Mouse (Mus musculus) neural tube, embryonic 15.5 days (tissue): ENCODE measurements around the gene H60b. TPM values are rescaled to one million over a fixed set of nuclear protein-coding genes. Genes with fewer than 3 reads are reported as not detected.
"Not testable (repeated sequence)": the region's sequence is repeated elsewhere in the genome, so short reads cannot be mapped to it uniquely, and the experiment has no call there.

Experiments
- ATAC-seq: fragments of 200-750 bp; cut with Nextera tagmentation; 2 replicates; pipeline ENCODE4 v1.8.0; 2017; ENCODE audit warnings: mild to moderate bottlenecking, moderate TSS enrichment, moderate library complexity; ENCODE audit not compliant: low FRiP score
- H3K27ac ChIP-seq: fragments of 300-500 bp; sonication (generic); replicated peaks from 2 replicates; pipeline ENCODE4 v1.5.1; 2015; ENCODE audit warnings: mild to moderate bottlenecking, inconsistent platforms
- H3K27me3 ChIP-seq: fragments of 300-500 bp; sonication (generic); replicated peaks from 2 replicates; pipeline ENCODE4 v1.6.1; 2015; ENCODE audit warnings: inconsistent platforms
- H3K36me3 ChIP-seq: fragments of 300-500 bp; sonication (generic); 2 replicates; pipeline ENCODE4 v1.6.1; 2015; ENCODE audit warnings: inconsistent platforms
- H3K4me1 ChIP-seq: fragments of 300-500 bp; sonication (generic); 2 replicates; pipeline ENCODE4 v1.6.1; 2015; ENCODE audit warnings: inconsistent platforms
- H3K4me2 ChIP-seq: fragments of 300-500 bp; sonication (generic); 2 replicates; pipeline ENCODE4 v1.6.1; 2015; ENCODE audit warnings: inconsistent platforms, mild to moderate bottlenecking, moderate library complexity
- H3K4me3 ChIP-seq: fragments of 300-500 bp; sonication (generic); replicated peaks from 2 replicates; pipeline ENCODE4 v1.5.1; 2015; ENCODE audit warnings: mild to moderate bottlenecking, inconsistent platforms
- H3K9ac ChIP-seq: fragments of 300-500 bp; sonication (generic); replicated peaks from 2 replicates; pipeline ENCODE4 v1.6.1; 2015; ENCODE audit warnings: mild to moderate bottlenecking, inconsistent platforms
- H3K9me3 ChIP-seq: fragments of 300-500 bp; sonication (generic); replicated peaks from 2 replicates; pipeline ENCODE4 v1.6.1; 2016; ENCODE audit warnings: inconsistent platforms
- WGBS: fragments of 180-500 bp; shearing (Covaris S2); methylation state at CpG from one replicate; pipeline ENCODE4 v1.1.7; 2015; ENCODE audit warnings: mixed read lengths; 5-methylcytosine and 5-hydroxymethylcytosine counted together
- polyA plus RNA-seq: library from polyadenylated mRNA; unstranded; fragments of >200 nt; fragmentation: Nextera tagmentation; extraction: Ambion mirVana; gene quantifications from 2 replicates; pipeline ENCODE4 v1.2.1, GENCODE M21; 2015

Gene H60b
- polyA plus RNA-seq, 1 experiment from 2014 or later: 0.23 TPM

GRCm38 (mm10) chr10:22172431-22173334 is 14.3 kb downstream of the H60b start:
- not testable (repeated sequence) for H3K9me3 ChIP-seq, H3K9ac ChIP-seq, H3K27me3 ChIP-seq, H3K36me3 ChIP-seq, H3K27ac ChIP-seq, ATAC-seq, H3K4me1 ChIP-seq, H3K4me3 ChIP-seq
- H3K4me2 ChIP-seq: peak overlapping the region; percentile 27; the same call in 1 of the 2 replicates
- WGBS: 85% methylated on average over 4 of the region's 5 CpGs

DNA sequence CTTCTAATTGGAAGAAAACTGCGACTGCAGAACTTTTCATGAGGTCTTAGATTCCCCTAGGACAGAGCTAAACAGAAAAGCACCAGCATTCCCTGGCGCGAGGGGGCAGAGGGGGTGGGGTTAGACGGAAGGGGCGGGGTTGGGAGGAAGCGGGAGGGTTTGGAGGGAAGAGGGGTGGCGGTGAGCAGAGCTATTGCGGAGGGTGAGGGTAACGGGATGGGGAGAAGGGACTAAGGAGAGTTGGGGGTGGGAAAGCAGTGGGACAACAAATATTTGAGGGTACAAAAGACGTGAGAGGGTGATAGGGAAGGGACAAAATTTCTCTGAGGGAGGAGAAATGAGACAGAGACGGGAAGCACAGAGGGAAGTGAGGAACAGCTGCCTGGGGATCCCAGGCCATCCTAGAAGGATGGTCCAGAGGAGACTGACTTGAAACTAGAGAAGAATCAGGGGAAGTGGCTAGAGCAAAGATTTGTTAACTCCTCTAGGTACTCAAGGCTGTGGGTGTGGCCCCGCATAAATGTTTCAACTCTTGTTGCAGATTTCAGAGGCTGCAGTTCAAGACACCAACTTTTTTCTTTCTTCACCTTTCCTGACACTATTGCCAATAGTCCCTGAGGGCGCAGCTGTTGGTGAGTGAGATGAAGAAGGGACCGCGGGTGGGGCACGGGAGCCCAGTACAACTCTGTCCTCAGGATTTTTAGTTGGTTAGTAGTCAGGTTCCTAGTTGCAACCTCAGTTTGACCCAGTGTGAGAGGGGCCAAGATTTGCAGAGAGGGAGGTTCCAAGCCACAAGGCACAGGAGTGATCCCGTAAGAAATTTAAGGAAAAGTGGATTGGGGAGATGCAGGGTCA is 15.2 kb downstream of the H60b start:
- H3K9ac ChIP-seq, H3K27me3 ChIP-seq, H3K9me3 ChIP-seq, H3K27ac ChIP-seq, H3K4me1 ChIP-seq, H3K36me3 ChIP-seq, H3K4me3 ChIP-seq, ATAC-seq: not testable (repeated sequence)
- 15% methylated on average over 12 of the region's 17 CpGs for WGBS
- peak overlapping the region; percentile 27; the same call in 1 of the 2 replicates for H3K4me2 ChIP-seq

- not testable (repeated sequence) for H3K27me3 ChIP-seq, ATAC-seq, H3K4me2 ChIP-seq, H3K36me3 ChIP-seq, H3K4me3 ChIP-seq, H3K9me3 ChIP-seq, H3K27ac ChIP-seq, H3K9ac ChIP-seq, H3K4me1 ChIP-seq
- 74% methylated on average over 2 of the region's 2 CpGs for WGBS
Observed at GRCm38 (mm10) chr10:22174190-22174487, 15.8 kb downstream of the H60b start.

DNA sequence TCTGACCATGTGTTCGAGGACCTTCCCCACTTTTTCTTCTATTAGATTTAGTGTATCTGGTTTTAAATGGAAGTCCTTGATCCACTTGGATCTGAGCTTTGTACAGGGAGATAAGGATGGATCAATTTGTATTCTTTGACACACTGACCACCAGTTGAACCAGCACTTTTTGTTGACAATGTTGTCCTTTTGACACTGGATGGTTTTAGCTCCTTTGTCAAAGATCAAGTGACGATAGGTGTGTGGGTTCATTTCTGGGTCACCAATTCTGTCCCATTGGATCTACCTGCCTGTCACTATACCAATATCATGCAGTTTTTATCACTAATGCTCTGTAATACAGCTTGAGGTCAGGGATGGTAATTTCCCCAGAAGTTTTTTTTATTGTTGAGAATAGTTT is 18.1 kb downstream of the H60b start:
- H3K27ac ChIP-seq, ATAC-seq, H3K36me3 ChIP-seq, H3K9me3 ChIP-seq, H3K27me3 ChIP-seq, H3K4me2 ChIP-seq, H3K4me3 ChIP-seq, H3K9ac ChIP-seq, H3K4me1 ChIP-seq: not testable (repeated sequence)
- WGBS: 92% methylated on average over 2 of the region's 2 CpGs

DNA sequence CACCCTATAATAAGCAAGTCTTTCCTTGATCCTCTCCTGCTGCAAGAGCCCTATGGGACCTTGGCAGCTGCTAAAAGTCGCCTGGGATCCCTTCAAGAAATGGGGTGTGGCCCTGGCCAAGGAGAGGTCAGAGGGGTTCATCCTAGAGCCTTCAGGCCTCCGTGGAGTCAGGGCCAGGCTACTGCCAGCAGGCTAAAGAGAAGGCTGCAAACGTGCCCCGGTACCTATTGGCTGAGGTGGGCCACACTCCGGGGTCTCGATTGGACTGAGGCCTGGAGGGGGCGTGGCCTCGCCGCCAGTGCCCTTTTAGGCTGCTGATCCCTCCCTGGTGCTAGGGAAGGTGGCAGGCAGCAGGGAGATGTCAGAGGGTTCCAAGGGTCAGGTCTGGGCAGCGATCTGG is 32.6 kb downstream of the H60b start:
- not testable (repeated sequence) for H3K27ac ChIP-seq, H3K4me1 ChIP-seq, H3K4me3 ChIP-seq, H3K27me3 ChIP-seq, H3K9ac ChIP-seq, H3K36me3 ChIP-seq, H3K9me3 ChIP-seq
- ATAC-seq: peak; percentile 76
- peak overlapping the region; percentile 41 for H3K4me2 ChIP-seq
- WGBS: 4% methylated on average over 6 of the region's 10 CpGs

GRCm38 (mm10) chr10:22201352-22201751 is 43.0 kb downstream of the H60b start:
- not testable (repeated sequence) for H3K4me3 ChIP-seq, H3K9ac ChIP-seq, ATAC-seq, H3K27ac ChIP-seq, H3K36me3 ChIP-seq, H3K9me3 ChIP-seq, H3K4me2 ChIP-seq, H3K27me3 ChIP-seq, H3K4me1 ChIP-seq
- no CpG with 5 or more reads among the region's 3 CpGs for WGBS

DNA sequence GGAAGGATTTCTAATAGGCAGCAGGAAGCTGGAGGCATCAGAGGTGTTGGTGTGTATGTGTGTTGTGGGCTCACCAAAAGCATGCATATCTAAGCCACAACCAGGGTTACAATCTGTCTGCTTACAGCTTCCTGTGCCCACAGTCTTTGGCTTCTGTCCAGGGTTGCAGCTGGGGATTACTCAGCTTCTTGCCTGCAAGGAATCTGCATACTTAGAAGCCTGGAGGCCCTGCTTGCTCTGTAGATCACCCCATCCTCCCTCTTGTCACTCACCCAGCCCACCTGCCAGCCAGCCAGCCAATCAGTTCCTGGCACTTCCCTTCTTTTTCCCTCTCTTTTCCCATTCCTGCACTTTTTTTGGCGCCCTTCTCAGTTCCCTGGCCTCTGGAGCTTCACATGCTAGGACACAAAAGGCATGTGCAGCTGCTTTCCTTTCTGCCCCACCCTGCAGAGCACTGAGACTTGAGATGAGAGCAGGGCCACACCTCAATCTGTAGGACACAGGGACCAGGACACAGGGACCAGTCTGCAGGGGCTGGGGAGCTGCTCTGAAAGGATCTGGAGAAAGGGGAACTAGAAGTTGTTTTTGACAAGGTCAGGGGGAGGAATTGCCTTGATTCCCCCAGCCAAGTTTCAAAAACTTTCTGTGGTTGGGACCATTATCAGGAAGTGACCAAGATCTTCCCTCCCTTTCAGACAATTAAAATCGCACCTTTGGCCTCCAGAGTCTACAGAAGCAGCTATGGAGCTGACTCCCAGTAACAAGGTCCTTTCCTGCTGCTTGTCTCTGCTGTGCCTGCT is 44.6 kb downstream of the H60b start:
- H3K36me3 ChIP-seq, ATAC-seq, H3K4me3 ChIP-seq, H3K27me3 ChIP-seq, H3K27ac ChIP-seq, H3K9ac ChIP-seq, H3K9me3 ChIP-seq, H3K4me2 ChIP-seq, H3K4me1 ChIP-seq: not testable (repeated sequence)
- WGBS: no CpG with 5 or more reads among the region's 2 CpGs

GRCm38 (mm10) chr10:22206443-22206842 is 48.1 kb downstream of the H60b start:
- not testable (repeated sequence) for H3K27me3 ChIP-seq, H3K9ac ChIP-seq, ATAC-seq, H3K9me3 ChIP-seq, H3K27ac ChIP-seq, H3K36me3 ChIP-seq, H3K4me1 ChIP-seq, H3K4me2 ChIP-seq, H3K4me3 ChIP-seq
- 66% methylated on average over 1 of the region's 1 CpGs for WGBS

DNA sequence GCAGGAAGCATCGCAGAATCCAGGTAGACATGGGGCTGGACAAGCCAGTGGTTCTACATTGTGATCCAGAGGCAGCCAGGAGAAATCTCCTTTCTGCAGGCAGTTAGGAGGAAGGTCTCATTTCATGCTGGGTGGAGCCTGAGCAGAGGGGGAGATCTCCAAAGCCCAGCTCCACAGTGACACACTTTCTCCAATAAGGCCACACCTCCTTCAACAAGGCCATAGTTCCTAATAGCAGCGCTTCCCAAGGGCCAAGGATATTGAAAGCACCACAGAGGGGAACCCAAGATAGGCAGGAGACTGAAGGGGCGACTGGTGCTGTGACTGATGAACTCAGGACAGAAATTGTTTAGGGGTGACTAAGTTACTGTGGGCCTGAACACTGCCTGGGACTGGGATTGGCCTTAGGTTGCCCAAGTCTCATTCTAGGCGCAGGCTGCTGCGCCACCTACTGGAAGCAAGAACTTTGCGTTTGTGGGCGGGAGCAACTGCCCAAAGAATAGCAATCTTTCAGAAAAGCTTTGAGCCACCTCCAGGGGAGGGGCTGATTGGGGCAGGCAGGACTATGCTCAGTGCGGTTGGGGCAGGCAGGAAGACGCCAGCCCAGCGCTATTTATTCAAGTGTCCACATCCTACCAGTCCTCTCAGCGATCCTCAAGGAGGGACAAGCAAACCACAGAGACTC is 53.8 kb downstream of the H60b start:
- H3K9ac ChIP-seq, H3K4me1 ChIP-seq, H3K4me3 ChIP-seq, H3K36me3 ChIP-seq, H3K27me3 ChIP-seq, H3K4me2 ChIP-seq, H3K27ac ChIP-seq, H3K9me3 ChIP-seq: not testable (repeated sequence)
- ATAC-seq: 0 out of 2 replicates have a peak, but pooled peaks have one; percentile 55
- 3% methylated on average over 8 of the region's 11 CpGs for WGBS

GRCm38 (mm10) chr10:22223474-22224349 is 65.3 kb downstream of the H60b start:
- not testable (repeated sequence) for H3K4me2 ChIP-seq, H3K27me3 ChIP-seq, H3K9me3 ChIP-seq, ATAC-seq, H3K36me3 ChIP-seq, H3K9ac ChIP-seq, H3K27ac ChIP-seq, H3K4me3 ChIP-seq, H3K4me1 ChIP-seq
- no CpG with 5 or more reads among the region's 7 CpGs for WGBS
